Mouse (Mus musculus) kidney, adult 18-20 months (tissue): ENCODE measurements around the gene Vmn1r223.
"Not testable (repeated sequence)": the region's sequence is repeated elsewhere in the genome, so short reads cannot be mapped to it uniquely, and the experiment has no call there.

ENCODE experiments used
- DNase-seq: peaks from one replicate; pipeline ENCODE4 v3.0.0; 2021

Vmn1r223 gene

GRCm38 (mm10) chr13:23246834-23247233 is at the start of gene Vmn1r223:
TSS of gene Vmn1r223 (plus strand) at chr13:23247134.
- not testable (repeated sequence) for DNase-seq

GRCm38 (mm10) chr13:23203885-23204284 is 43.0 kb upstream of the Vmn1r223 start:
- DNase-seq = not testable (repeated sequence)

GRCm38 (mm10) chr13:23213827-23214226 is 33.1 kb upstream of the Vmn1r223 start, which contains the start of gene Vmn1r221:
TSS of gene Vmn1r221 (plus strand) at chr13:23214127.
- DNase-seq = not testable (repeated sequence)

- not testable (repeated sequence) for DNase-seq
These were observed 11.1 kb upstream of the Vmn1r223 start, which contains the start of gene Vmn1r222 for GRCm38 (mm10) chr13:23235847-23236246. TSS of gene Vmn1r222 (minus strand) at chr13:23235947.

GRCm38 (mm10) chr13:23258546-23259048 is 11.7 kb downstream of the Vmn1r223 start:
- DNase-seq = no peak

GRCm38 (mm10) chr13:23268606-23269005 is 21.7 kb downstream of the Vmn1r223 start:
- not testable (repeated sequence) for DNase-seq

- not testable (repeated sequence) for DNase-seq
These were observed 22.2 kb downstream of the Vmn1r223 start for GRCm38 (mm10) chr13:23269127-23269526.

- no peak for DNase-seq
These were observed 22.7 kb downstream of the Vmn1r223 start for GRCm38 (mm10) chr13:23269681-23270080.

GRCm38 (mm10) chr13:23270321-23271101 is 23.6 kb downstream of the Vmn1r223 start:
- no peak for DNase-seq

- DNase-seq = no peak
These were observed 32.6 kb downstream of the Vmn1r223 start for GRCm38 (mm10) chr13:23279576-23279975.

GRCm38 (mm10) chr13:23279992-23280391 is 33.1 kb downstream of the Vmn1r223 start:
- DNase-seq = no peak

GRCm38 (mm10) chr13:23285191-23285920 is 38.4 kb downstream of the Vmn1r223 start:
- DNase-seq = no peak

- DNase-seq = no peak
These were observed 39.2 kb downstream of the Vmn1r223 start for GRCm38 (mm10) chr13:23285921-23286720.

GRCm38 (mm10) chr13:23286721-23287362 is 39.9 kb downstream of the Vmn1r223 start:
- no peak for DNase-seq

- no peak for DNase-seq
These were observed 50.8 kb downstream of the Vmn1r223 start for GRCm38 (mm10) chr13:23297737-23298136.

GRCm38 (mm10) chr13:23298445-23299232 is 51.7 kb downstream of the Vmn1r223 start:
- no peak for DNase-seq

GRCm38 (mm10) chr13:23299276-23299998 is 52.5 kb downstream of the Vmn1r223 start:
- DNase-seq = no peak

- DNase-seq = no peak
These were observed 53.0 kb downstream of the Vmn1r223 start for GRCm38 (mm10) chr13:23299999-23300341.
